Mouse (Mus musculus) C2C12 (cell line): ENCODE results near the gene Dglucy. TPM values are rescaled to one million over a fixed set of nuclear protein-coding genes. Genes with fewer than 3 reads are reported as not detected.

ENCODE experiments used
- H3K27me3 ChIP-seq: one replicate; pipeline ENCODE4 v1.6.1; 2011; ENCODE audit not compliant: control insufficient read depth, insufficient read depth, insufficient read length
- H3K36me3 ChIP-seq: one replicate; pipeline ENCODE4 v1.6.1; 2011; ENCODE audit not compliant: control insufficient read depth, insufficient read depth
- H3K4me3 ChIP-seq: one replicate; pipeline ENCODE4 v1.5.1; 2011; ENCODE audit warnings: mild to moderate bottlenecking, control low read depth; ENCODE audit not compliant: poor library complexity, insufficient read depth, severe bottlenecking
- H3K79me2 ChIP-seq: one replicate; pipeline ENCODE4 v1.6.1; 2011; ENCODE audit not compliant: control insufficient read depth, insufficient read depth
- H3K79me3 ChIP-seq: one replicate; pipeline ENCODE4 v1.6.1; 2011; ENCODE audit warnings: low read depth, control low read depth
- H3ac ChIP-seq: one replicate; pipeline ENCODE3; 2011; ENCODE audit warnings: low read depth; ENCODE audit not compliant: control insufficient read depth, insufficient read length
- CEBPB ChIP-seq: IDR thresholded peaks from one replicate; pipeline ENCODE4 v1.6.1; 2011; ENCODE audit warnings: low read depth, mild to moderate bottlenecking, control low read depth, moderate library complexity
- CTCF ChIP-seq: IDR thresholded peaks from one replicate; pipeline ENCODE4 v1.5.1; 2011; ENCODE audit not compliant: control insufficient read depth, insufficient read depth, insufficient read length
- FOSL1 ChIP-seq: IDR thresholded peaks from one replicate; pipeline ENCODE4 v1.8.0; 2011; ENCODE audit warnings: mild to moderate bottlenecking, low read length; ENCODE audit not compliant: poor library complexity, insufficient read depth, severe bottlenecking
- MAX ChIP-seq: IDR thresholded peaks from one replicate; pipeline ENCODE4 v1.6.1; 2011; ENCODE audit warnings: mild to moderate bottlenecking, control low read depth
- MYOD1 ChIP-seq: IDR thresholded peaks from one replicate; pipeline ENCODE4 v1.6.1; 2011; ENCODE audit warnings: low read depth; ENCODE audit not compliant: control insufficient read depth, insufficient read length
- MYOG ChIP-seq: IDR thresholded peaks from one replicate; pipeline ENCODE4 v1.6.1; 2011; ENCODE audit not compliant: control insufficient read depth, insufficient read length; ENCODE audit errors: extremely low read depth
- USF1 ChIP-seq: IDR thresholded peaks from one replicate; pipeline ENCODE4 v1.6.1; 2011; ENCODE audit warnings: low read depth, mild to moderate bottlenecking, control low read depth, moderate library complexity
- long read RNA-seq, 2 experiments: library from polyadenylated mRNA; unstranded; transcript quantifications; one replicate each; pipeline ENCODE4 v2.0.0; 2019 to 2020
- polyA plus RNA-seq: library from polyadenylated mRNA; unstranded; fragments of >200 nt; fragmentation: generic; extraction: Trizol; gene quantifications from one replicate; pipeline ENCODE4 v1.2.1, GENCODE M21; 2012; ENCODE audit warnings: missing spikeins

Dglucy gene
- 34.1 TPM for polyA plus RNA-seq
- long read RNA-seq, experiment 1, transcript Dglucy-201 (13 exons, 3,295 nt): major isoform, 15 of 21 reads
- long read RNA-seq, experiment 1, partial matches to known transcripts: 3 of 21 reads
- long read RNA-seq, experiment 1, other reads (novel, unspliced or antisense): 3 of 21 reads
- long read RNA-seq, experiment 2, transcript Dglucy-202 (14 exons, 3,058 nt): minor isoform, 6 of 121 reads
- long read RNA-seq, experiment 2, transcript Dglucy-201 (13 exons, 3,295 nt): major isoform, 76 of 121 reads
- long read RNA-seq, experiment 2, partial matches to known transcripts: 7 of 121 reads
- long read RNA-seq, experiment 2, other reads (novel, unspliced or antisense): 28 of 121 reads

GRCm38 (mm10) chr12:100778934-100779865, at the start of gene Dglucy:
Gene Dglucy, plus strand, starts transcription at chr12:100779057.
- Histone ChIP-seq H3K4me3 (peak within 1 kb of the TSS; percentile 71), H3K27me3 (no peaks in the 10 kb centered on the region), H3ac (peak within 1 kb of the TSS; percentile 76), H3K79me3 (peaks cover 25% of the 10 kb centered on the region), H3K36me3 (no peaks in the 10 kb centered on the region), H3K79me2 (peaks cover 43% of the 10 kb centered on the region)
- TF ChIP-seq MAX: peak; percentile 71
- no peak for TF ChIP-seq MYOD1
- TF ChIP-seq FOSL1: no peak

GRCm38 (mm10) chr12:100735156-100735555, 43.7 kb upstream of the Dglucy start:
- no peak for TF ChIP-seq MAX
- TF ChIP-seq FOSL1: no peak
- TF ChIP-seq CTCF: no peak
- no peak for TF ChIP-seq MYOG
- no peak for TF ChIP-seq CEBPB
- no peak for TF ChIP-seq MYOD1
- Histone ChIP-seq H3ac (no peak overlapping the region), H3K79me3 (no peaks in the 10 kb centered on the region), H3K79me2 (no peaks in the 10 kb centered on the region), H3K4me3 (no peak overlapping the region), H3K27me3 (peaks cover 3% of the 10 kb centered on the region), H3K36me3 (no peaks in the 10 kb centered on the region)

GRCm38 (mm10) chr12:100735581-100735980, 43.3 kb upstream of the Dglucy start:
- no peaks in the 10 kb centered on the region for H3K79me3 ChIP-seq
- H3K4me3 ChIP-seq: no peak overlapping the region
- no peaks in the 10 kb centered on the region for H3K36me3 ChIP-seq
- no peaks in the 10 kb centered on the region for H3K79me2 ChIP-seq
- H3ac ChIP-seq: no peak overlapping the region
- H3K27me3 ChIP-seq: no peaks in the 10 kb centered on the region
- TF ChIP-seq CTCF (no peak), FOSL1 (no peak), MYOD1 (no peak), CEBPB (no peak), MAX (no peak), MYOG (no peak)

GRCm38 (mm10) chr12:100738498-100738897, 40.4 kb upstream of the Dglucy start:
- H3ac ChIP-seq: no peak overlapping the region
- H3K79me3 ChIP-seq: no peaks in the 10 kb centered on the region
- no peak for TF ChIP-seq MYOD1
- TF ChIP-seq FOSL1: no peak
- TF ChIP-seq CEBPB: no peak
- TF ChIP-seq MAX: no peak
- no peak for TF ChIP-seq MYOG
- no peak for TF ChIP-seq CTCF
- TF ChIP-seq USF1: no peak

GRCm38 (mm10) chr12:100739011-100739570, 39.8 kb upstream of the Dglucy start:
- Histone ChIP-seq H3K4me3 (no peak overlapping the region), H3K27me3 (no peaks in the 10 kb centered on the region), H3K36me3 (no peaks in the 10 kb centered on the region), H3K79me3 (no peaks in the 10 kb centered on the region), H3K79me2 (no peaks in the 10 kb centered on the region), H3ac (no peak overlapping the region)
- TF ChIP-seq USF1: no peak
- no peak for TF ChIP-seq MYOG
- TF ChIP-seq CEBPB: no peak
- TF ChIP-seq MAX: no peak
- TF ChIP-seq FOSL1: no peak
- TF ChIP-seq MYOD1: no peak
- TF ChIP-seq CTCF: no peak

More at GRCm38 (mm10) chr12:100738498-100738897, 40.4 kb upstream of the Dglucy start:
- H3K27me3 ChIP-seq: no peaks in the 10 kb centered on the region
- H3K36me3 ChIP-seq: no peaks in the 10 kb centered on the region
- H3K79me2 ChIP-seq: no peaks in the 10 kb centered on the region
- H3K4me3 ChIP-seq: no peak overlapping the region
